Mouse (Mus musculus): ENCODE measurements around the gene Fut9. TPM values are rescaled to one million over a fixed set of nuclear protein-coding genes. Genes with fewer than 3 reads are reported as not detected.

Fut9 gene
- 10 to 100 TPM; 42.7 to 48.8 TPM for total RNA-seq (2021)
- long read RNA-seq, full-length matches to known transcripts = 4 of 7 reads
- long read RNA-seq, partial matches to known transcripts = 0 of 7 reads
- long read RNA-seq, other reads (novel, unspliced or antisense) = 3 of 7 reads

DNA sequence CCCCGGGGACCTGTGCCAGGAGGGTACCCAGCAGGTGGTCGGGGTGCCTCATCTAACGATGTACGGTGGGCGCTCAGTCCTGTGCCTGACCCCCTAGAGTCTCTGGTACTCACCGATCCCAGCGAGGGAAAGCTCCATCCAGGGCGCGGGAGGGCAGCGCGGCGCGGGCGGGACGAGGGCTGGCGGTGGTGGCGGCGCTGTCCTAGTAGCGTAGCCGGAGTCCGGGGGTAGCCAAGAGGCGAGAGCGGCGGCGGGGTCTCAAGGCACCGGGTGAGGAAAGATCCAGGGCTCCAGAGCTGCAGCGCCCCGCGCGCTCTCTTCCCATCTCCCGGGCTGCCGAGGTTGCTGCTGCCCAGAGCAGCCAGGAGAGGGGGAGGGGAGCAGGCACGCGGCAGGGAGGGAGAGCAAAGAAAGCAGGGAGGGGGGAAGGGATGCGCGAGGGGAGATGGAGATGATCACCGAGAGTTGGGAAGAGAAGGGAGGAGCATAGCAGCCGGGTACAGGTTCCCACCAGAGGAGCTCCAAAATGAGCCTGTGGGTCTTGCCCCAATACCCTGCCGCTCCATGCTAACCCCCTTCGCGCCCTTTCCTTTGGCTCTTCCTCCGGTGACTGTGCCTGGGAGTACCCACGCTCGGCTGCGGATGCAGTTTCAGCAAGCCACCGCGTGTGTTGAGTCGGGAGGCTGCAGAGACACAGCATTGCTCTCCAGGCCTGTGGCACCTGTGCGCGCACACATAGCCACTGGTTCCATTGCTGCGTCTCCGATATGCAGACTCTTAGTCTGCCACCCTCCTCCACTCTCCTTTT is at the start of gene Fut9:
TSS of gene Fut9 (minus strand) at position 769 of the 808 bp plus-strand sequence.
- peak; percentile 82 to 88 for DNase-seq (ENCODE audit: low spot score in 2 of 2)

DNA sequence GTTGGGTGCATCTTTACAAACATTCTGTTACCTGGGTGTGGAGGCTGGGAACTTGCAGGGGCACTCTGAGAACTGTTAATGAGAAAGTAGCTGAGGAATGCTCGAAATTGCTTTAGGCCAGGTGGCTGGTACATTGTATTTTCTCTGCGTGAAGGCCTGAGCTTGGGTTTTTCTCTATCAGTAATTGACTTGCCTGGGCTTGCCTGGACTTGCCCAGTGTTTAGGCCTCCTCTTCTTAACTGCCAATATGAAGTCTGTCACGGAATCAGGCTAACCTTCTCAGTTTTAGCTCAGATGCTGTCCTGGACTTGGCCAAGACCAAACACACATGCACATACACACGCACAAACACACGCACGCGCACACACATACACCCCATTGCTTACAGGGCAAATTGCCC is 15.7 kb upstream of the Fut9 start:
- DNase-seq (ENCODE audit: low spot score in 2 of 2) = no peak

DNA sequence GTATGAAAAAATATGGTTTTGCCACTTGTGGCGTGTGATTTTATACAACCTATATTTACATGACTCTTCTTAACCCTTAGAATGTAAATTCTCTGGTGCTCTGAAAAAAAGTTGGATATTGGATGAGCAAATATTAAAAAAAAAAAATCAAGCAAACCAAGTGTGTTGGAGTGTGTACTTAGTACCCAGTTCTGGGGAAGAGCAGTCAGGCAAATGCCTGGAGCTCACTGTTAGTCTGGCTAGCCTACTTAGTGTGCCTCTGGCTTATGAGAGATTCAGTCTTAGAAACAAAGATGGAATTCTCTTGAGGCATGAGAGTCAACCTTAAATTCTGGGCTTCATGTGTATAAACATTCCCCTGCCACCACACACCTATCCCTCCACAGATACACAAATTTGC is 13.3 kb upstream of the Fut9 start:
- no peak for DNase-seq (ENCODE audit: low spot score in 2 of 2)

GRCm38 (mm10) chr4:25810058-25810457 is 10.0 kb upstream of the Fut9 start:
- DNase-seq (ENCODE audit: low spot score in 2 of 2) = no peak

GRCm38 (mm10) chr4:25801751-25802150 is 1.7 kb upstream of the Fut9 start:
- no peak for DNase-seq (ENCODE audit: low spot score in 2 of 2)

DNA sequence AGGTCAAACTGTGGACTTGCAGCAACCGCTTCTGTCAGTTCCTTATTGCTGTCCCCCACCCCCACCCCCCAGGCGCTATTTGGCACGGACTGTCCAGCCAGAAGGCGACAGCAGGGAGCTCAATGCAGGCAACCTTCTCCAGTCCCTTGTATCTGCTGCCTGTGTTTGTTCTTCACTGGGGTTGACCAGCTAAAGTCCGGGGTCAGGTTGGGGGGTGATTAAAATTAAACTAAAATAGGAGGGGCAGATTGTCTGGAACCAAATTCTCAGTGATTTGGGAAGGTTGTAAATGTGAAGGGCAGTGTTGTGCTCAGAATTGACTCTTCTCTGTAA is 206 bp upstream of the Fut9 start:
- no peak for DNase-seq (ENCODE audit: low spot score in 2 of 2)

GRCm38 (mm10) chr4:25799051-25799475 is 981 bp downstream of the Fut9 start:
- no peak for DNase-seq (ENCODE audit: low spot score in 2 of 2)

DNA sequence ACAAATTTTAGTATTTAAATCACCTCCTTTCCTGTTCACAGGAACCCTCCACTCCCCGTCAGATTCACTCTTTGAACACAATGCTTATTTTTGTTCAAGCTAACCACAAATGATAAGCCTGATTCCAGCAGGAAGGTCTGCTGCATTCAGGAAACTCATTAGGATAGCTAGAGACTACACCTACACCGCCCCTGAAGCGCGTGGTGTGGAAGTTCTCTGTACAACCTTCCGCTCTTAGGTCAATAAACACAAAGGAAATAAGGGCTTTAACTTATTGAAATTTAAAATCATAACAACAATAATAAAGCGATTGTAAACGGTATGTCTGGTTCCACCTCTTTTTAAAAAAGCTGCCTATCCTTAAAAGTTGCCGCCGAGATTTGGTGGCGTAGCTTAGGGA is 1.6 kb downstream of the Fut9 start:
- DNase-seq (ENCODE audit: low spot score in 2 of 2) = peak in 1 of 2 experiments; percentile 23

GRCm38 (mm10) chr4:25796149-25796548 is 3.9 kb downstream of the Fut9 start:
- DNase-seq (ENCODE audit: low spot score in 2 of 2) = no peak

DNA sequence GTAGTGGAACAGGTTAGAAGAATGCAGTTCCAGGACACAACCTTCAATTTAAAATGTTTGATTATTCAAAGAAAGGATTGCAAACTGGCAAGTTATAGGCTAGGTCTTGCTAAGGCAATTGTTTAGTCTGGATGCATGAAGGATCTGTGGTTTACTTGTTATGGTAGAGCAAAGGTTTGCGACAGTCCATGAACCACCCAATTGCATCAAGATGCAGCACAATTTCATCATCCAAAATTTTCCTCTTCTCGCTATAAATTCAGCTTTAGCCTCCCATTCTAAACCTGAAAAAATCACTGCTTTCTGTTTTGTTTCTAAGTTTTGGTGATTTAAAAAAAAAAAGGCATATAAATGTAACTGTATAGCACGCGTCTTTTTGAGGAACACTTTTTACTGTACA is 14.8 kb downstream of the Fut9 start:
- no peak for DNase-seq (ENCODE audit: low spot score in 2 of 2)

GRCm38 (mm10) chr4:25768657-25769056 is 31.4 kb downstream of the Fut9 start:
- peak in 1 of 2 experiments; percentile 47 for DNase-seq (ENCODE audit: low spot score in 2 of 2)

DNA sequence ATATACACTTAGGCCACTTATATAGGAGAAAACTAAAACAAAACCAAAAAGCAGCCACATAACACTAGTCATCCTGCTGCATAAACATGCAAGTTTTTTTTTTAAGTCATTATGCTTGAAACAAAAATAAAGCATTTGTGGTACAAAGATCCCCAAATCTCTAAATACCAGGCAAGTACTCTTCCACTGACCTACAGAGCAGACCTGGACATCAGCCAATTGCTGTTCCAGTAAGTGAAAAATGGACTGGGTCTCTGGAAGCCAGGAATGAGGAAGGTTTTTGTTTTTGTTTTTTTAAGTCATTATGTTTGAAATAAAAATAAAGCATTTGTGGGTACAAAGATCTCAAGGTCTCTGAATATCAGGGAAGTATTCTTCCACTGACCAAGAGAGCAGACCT is 37.0 kb downstream of the Fut9 start:
- DNase-seq (ENCODE audit: low spot score in 2 of 2) = no peak

DNA sequence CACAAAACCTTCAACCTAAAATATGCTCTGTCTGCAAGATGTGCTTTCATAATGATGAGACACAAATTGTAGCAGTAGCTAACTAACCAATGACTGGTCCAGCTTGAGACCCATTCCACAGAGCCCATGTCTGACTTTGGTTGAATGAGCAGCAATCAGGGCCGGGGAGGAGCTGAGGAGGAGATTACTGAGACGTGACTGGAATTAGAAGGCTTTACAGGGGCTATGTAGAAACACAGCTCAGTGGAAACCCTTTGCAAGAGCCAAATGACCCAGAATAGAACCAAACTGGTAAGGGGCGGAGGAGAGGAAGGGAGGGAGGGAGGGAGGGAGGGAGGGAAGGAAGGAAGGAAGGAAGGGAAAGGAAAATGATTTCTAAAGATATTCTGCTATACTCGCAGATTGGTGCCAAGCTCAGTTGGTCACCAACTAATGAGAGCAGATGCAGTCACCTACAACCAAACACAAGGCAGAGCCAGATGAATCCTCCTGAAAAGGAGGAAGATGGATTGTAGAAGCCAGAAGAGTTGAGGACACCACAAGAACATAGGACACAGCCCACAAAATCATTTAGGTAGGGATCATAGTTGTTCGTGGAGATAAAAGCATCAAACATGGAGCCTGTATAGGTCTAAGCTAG is 42.0 kb downstream of the Fut9 start:
- DNase-seq (ENCODE audit: low spot score in 2 of 2) = no peak

- DNase-seq (ENCODE audit: low spot score in 2 of 2) = no peak
These were observed 58.5 kb downstream of the Fut9 start for GRCm38 (mm10) chr4:25741553-25741952.

DNA sequence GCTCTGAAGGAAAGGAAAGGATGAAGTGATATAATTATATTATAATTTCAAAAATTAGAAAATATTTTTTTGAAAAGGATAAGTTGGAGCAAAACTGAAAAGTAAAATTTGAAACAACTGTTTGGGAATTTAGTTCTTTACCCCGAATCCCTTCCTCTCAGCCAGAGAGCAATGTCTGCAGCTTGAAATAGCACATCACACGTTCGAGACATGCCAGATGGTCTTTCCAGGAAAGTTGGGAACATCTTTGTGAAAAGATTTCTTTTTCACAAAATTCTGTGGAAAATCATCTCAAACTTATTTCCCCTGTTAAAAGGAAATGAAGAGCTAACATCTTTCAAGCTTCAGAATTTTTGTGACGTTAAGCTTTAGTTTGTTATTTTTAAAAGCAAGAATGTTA is 61.3 kb downstream of the Fut9 start:
- DNase-seq (ENCODE audit: low spot score in 2 of 2) = peak; percentile 24 to 50

- DNase-seq (ENCODE audit: low spot score in 2 of 2) = peak; percentile 2 to 68
These were observed 78.5 kb downstream of the Fut9 start for GRCm38 (mm10) chr4:25721576-25721975.

DNA sequence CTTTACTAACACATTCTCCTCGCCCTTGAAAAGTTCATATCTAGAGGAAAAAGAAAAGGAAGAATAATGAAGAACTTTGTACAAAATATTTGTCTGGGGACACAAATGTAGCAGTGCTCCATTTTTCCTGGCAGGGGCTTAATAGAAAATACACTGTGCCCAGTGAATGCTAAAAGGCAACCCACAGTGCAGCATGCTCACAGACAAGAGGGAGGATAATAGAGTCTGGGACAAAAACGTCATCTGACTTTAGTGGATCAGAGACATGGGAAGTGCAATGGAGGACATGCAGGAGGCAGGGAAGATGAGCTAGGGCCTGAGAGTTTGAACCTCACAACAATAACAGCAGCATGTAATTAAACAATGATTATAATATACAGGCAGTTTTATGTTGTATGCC is 86.1 kb downstream of the Fut9 start:
- DNase-seq (ENCODE audit: low spot score in 2 of 2) = no peak

GRCm38 (mm10) chr4:25684976-25685375 is 115.1 kb downstream of the Fut9 start:
- no peak for DNase-seq (ENCODE audit: low spot score in 2 of 2)

- peak; percentile 5 to 61 for DNase-seq (ENCODE audit: low spot score in 2 of 2)
These were observed 135.8 kb downstream of the Fut9 start for GRCm38 (mm10) chr4:25664196-25664595.

DNA sequence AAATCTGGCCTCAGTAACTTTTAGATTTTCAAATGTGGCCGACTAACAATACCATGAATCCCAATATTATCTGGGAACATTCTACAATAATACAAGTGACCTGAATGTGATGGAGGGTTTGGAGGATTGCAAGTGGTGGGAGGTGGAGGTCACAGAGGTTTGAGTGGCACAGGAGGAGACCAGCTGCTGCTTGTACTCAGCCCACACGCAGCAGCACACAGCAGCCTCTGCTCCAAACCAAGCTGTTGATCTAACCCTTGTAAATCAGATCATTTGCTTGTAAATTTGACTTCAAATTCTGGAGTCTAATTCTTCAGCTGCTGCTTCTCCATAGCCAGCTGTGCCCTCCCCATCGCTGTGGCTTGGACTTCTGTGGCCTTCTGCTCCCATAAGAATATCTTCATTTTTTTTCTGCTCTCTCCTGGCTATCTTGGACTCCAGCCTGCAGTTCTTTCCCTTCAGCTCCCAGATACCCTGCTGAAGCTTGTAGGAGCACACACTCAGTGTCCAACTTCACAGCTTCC is 138.8 kb downstream of the Fut9 start:
- no peak for DNase-seq (ENCODE audit: low spot score in 2 of 2)

DNA sequence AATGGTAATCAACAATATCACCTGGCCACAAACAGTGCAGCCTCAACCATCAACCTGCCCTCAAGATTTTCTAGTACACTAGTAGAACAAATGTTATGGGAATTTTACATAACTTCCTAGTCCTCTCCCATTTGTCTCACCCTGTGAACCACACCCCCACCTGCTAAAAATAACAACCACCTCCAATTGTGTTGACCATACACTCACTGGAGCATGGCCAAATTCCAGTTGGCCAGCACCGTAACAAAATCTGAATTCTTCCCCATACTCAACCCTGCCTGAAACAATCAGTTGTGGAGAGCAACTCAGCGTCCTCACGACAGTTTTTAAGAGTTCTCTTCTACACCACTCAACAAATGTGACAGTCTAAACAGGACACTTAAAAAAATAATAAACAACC is 141.3 kb downstream of the Fut9 start:
- DNase-seq (ENCODE audit: low spot score in 2 of 2) = no peak

DNA sequence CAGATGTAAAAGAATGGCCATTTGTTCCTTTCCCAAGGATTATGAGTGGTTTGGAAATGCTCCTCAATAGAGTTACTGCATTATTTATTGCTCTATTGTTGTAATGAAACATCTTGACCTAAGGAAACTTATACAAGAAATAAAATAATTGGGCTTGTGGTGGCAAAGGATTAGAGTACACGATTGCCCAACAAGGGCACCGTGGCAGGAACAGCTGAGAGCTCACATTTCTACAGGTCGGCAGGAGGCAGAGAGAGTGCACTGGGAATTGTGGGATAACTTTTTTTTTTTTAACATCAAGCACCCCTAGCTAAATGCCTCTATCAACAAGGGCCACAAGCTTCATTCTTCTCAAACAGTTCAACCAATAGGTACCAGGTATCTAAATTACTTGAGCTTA is 148.1 kb downstream of the Fut9 start:
- DNase-seq (ENCODE audit: low spot score in 2 of 2) = no peak
